Mouse (Mus musculus) myocyte (in vitro differentiated cells): ENCODE results near the gene Mcm10. TPM values are rescaled to one million over a fixed set of nuclear protein-coding genes. Genes with fewer than 3 reads are reported as not detected.

Experiments
- H3K27me3 ChIP-seq: one replicate; pipeline ENCODE4 v1.6.1; 2011; ENCODE audit not compliant: control insufficient read depth, insufficient read depth, insufficient read length
- H3K36me3 ChIP-seq: one replicate; pipeline ENCODE4 v1.6.1; 2011; ENCODE audit not compliant: control insufficient read depth, insufficient read depth
- H3K4me2 ChIP-seq: one replicate; pipeline ENCODE4 v1.6.1; 2011; ENCODE audit warnings: low read depth, control low read depth
- H3K4me3 ChIP-seq: one replicate; pipeline ENCODE4 v1.5.1; 2011; ENCODE audit warnings: mild to moderate bottlenecking, control low read depth, moderate library complexity
- H3K79me2 ChIP-seq: one replicate; pipeline ENCODE4 v1.6.1; 2011; ENCODE audit not compliant: control insufficient read depth, insufficient read depth
- H3ac ChIP-seq: one replicate; pipeline ENCODE4 v1.6.1; 2011; ENCODE audit not compliant: control insufficient read depth, insufficient read length
- CEBPB ChIP-seq: IDR thresholded peaks from 2 replicates; pipeline ENCODE4 v1.6.1; 2011; ENCODE audit warnings: mild to moderate bottlenecking, moderate library complexity; ENCODE audit not compliant: poor library complexity, insufficient read depth, severe bottlenecking
- E2F4 ChIP-seq: IDR thresholded peaks from one replicate; pipeline ENCODE4 v1.6.1; 2011; ENCODE audit warnings: mild to moderate bottlenecking, control low read depth, moderate library complexity; ENCODE audit not compliant: insufficient read depth
- MAX ChIP-seq: IDR thresholded peaks from one replicate; pipeline ENCODE4 v1.6.1; 2011; ENCODE audit warnings: low read depth, mild to moderate bottlenecking, control low read depth
- MYOD1 ChIP-seq, 3 experiments: IDR thresholded peaks; one replicate each; pipeline ENCODE4 v1.6.1; 2011; ENCODE audit warnings: control low read depth in 2 of 3, low read depth in 2 of 3, mild to moderate bottlenecking in 2 of 3, moderate library complexity in 1 of 3; ENCODE audit not compliant: insufficient read length in 2 of 3, control insufficient read depth in 1 of 3
- MYOG ChIP-seq, 3 experiments: IDR thresholded peaks; one replicate each; pipeline ENCODE4 v1.6.1; 2011; ENCODE audit warnings: control low read depth in 2 of 3, low read depth in 2 of 3, mild to moderate bottlenecking in 2 of 3; ENCODE audit not compliant: insufficient read length in 2 of 3, control insufficient read depth in 1 of 3, insufficient read depth in 1 of 3
- POLR2A ChIP-seq: IDR thresholded peaks from one replicate; pipeline ENCODE4 v1.6.1; 2011; ENCODE audit warnings: low read depth, mild to moderate bottlenecking, control low read depth, moderate library complexity; ENCODE audit not compliant: insufficient read length
- POLR2AphosphoS2 ChIP-seq: IDR thresholded peaks from one replicate; pipeline ENCODE4 v1.6.1; 2011; ENCODE audit warnings: low read depth, control low read depth; ENCODE audit not compliant: insufficient read length
- REST ChIP-seq: IDR thresholded peaks from one replicate; pipeline ENCODE4 v1.6.1; 2011; ENCODE audit warnings: mild to moderate bottlenecking, control low read depth, moderate library complexity; ENCODE audit not compliant: insufficient read depth, insufficient read length
- SRF ChIP-seq: IDR thresholded peaks from one replicate; pipeline ENCODE4 v1.6.1; 2011; ENCODE audit warnings: low read depth; ENCODE audit not compliant: control insufficient read depth, insufficient read length
- TCF12 ChIP-seq: IDR thresholded peaks from one replicate; pipeline ENCODE4 v1.6.1; 2011; ENCODE audit warnings: mild to moderate bottlenecking, control low read depth; ENCODE audit not compliant: poor library complexity, insufficient read depth, severe bottlenecking
- TCF3 ChIP-seq: IDR thresholded peaks from one replicate; pipeline ENCODE4 v1.6.1; 2011; ENCODE audit warnings: low read depth, control low read depth; ENCODE audit not compliant: insufficient read length
- USF1 ChIP-seq: IDR thresholded peaks from one replicate; pipeline ENCODE4 v1.6.1; 2011; ENCODE audit warnings: low read depth, mild to moderate bottlenecking, control low read depth, moderate library complexity
- polyA plus RNA-seq: library from polyadenylated mRNA; unstranded; fragments of >200 nt; fragmentation: generic; extraction: Trizol; gene quantifications from one replicate; pipeline ENCODE4 v1.2.1, GENCODE M21; 2012; ENCODE audit warnings: missing spikeins

Gene Mcm10
- polyA plus RNA-seq, 1 experiment: 4.2 TPM

- Histone ChIP-seq H3K4me2 (no peak overlapping the region), H3K79me2 (no peaks in the 10 kb centered on the region), H3K36me3 (peaks cover 3% of the 10 kb centered on the region), H3K27me3 (no peaks in the 10 kb centered on the region), H3ac (no peak overlapping the region), H3K4me3 (no peak overlapping the region)
- TF ChIP-seq E2F4 (no peak), POLR2AphosphoS2 (no peak), USF1 (no peak), CEBPB (no peak)
These were observed 23.7 kb downstream of the Mcm10 start for GRCm38 (mm10) chr2:4988826-4989424.

DNA sequence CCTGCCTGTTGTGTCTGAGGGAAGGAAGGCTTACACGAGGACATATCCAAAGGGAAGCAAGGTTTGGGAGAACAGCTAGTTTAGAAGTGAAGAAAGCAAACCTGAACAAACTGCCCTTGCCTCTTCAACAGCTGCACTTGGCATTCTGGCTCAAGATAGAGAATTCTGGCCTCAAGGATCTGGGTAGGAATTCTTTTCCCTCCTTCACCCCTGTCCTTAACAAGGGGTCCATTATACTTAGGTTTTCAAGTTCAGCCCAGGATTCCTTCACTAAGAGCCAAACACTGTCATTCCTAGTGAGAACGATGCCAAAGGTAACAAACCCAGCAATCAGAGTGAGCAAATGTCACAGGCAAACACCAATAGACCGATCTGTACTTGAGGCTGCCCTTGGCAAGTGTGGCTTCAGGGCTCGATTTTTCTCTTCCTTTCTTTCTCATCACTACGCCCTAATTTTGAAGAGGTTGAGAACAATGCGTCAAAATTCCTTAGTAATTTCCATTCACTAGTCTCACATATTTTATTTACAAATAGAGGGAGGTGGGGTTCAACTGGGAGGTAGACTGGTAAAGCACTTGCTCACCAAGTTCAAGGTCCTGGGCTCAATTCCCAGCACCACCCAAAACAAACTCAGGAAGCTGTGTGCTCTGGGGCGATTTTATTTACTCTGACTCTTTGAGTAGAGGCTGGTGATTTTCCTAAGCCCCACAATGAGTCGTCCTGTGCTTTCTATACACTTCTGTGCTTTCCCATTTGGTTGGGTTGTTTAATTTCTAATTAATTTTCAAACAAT is 25.0 kb downstream of the Mcm10 start:
- Histone ChIP-seq H3K27me3 (no peaks in the 10 kb centered on the region), H3K4me3 (no peak overlapping the region), H3K79me2 (no peaks in the 10 kb centered on the region), H3ac (no peak overlapping the region), H3K4me2 (no peak overlapping the region), H3K36me3 (peaks cover 2% of the 10 kb centered on the region)
- TF ChIP-seq MAX: no peak
- no peak for TF ChIP-seq USF1
- no peak for TF ChIP-seq MYOG (IDR thresholded peaks at IDR 0.05; ENCODE audit: control insufficient read depth in 1 of 3, insufficient read depth in 1 of 3, insufficient read length in 2 of 3, low read depth in 2 of 3)
- no peak for TF ChIP-seq REST
- no peak for TF ChIP-seq SRF
- no peak for TF ChIP-seq E2F4
- no peak for TF ChIP-seq POLR2A
- TF ChIP-seq POLR2AphosphoS2: no peak
- no peak for TF ChIP-seq TCF3
- TF ChIP-seq TCF12: no peak
- no peak for TF ChIP-seq MYOD1 (IDR thresholded peaks at IDR 0.05; ENCODE audit: control insufficient read depth in 1 of 3, insufficient read length in 2 of 3, low read depth in 2 of 3)
- TF ChIP-seq CEBPB: no peak

DNA sequence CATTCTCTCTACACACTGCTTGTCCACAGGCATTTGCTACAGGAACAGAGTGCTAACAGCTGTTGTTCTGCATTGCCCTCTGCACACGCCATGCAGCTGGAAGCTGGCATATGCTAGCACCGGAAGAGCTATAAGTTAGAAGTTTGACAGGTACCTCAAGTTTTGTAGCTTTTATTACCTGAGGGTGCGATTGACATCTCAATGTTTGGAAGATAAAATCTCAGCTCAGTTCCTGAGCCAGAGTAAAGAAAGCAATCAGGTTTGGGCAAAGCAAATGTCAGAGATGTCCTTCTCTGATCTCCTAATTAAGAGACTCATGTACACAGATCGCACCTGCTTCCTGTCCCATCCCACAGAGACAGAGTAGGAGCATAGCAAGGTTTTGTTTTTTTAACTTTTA is 25.8 kb downstream of the Mcm10 start:
- no peak overlapping the region for H3K4me3 ChIP-seq
- TF ChIP-seq POLR2A (no peak), REST (no peak), CEBPB (no peak), USF1 (no peak), E2F4 (no peak), MYOD1 (IDR thresholded peaks at IDR 0.05; ENCODE audit: control insufficient read depth in 1 of 3, insufficient read length in 2 of 3, low read depth in 2 of 3) (no peak), TCF3 (no peak), MAX (no peak)
- no peak overlapping the region for H3K4me2 ChIP-seq
- H3ac ChIP-seq: no peak overlapping the region
- H3K79me2 ChIP-seq: no peaks in the 10 kb centered on the region
- no peaks in the 10 kb centered on the region for H3K36me3 ChIP-seq
- H3K27me3 ChIP-seq: no peaks in the 10 kb centered on the region

GRCm38 (mm10) chr2:4985000-4985399 is 27.6 kb downstream of the Mcm10 start:
- H3K79me2 ChIP-seq: no peaks in the 10 kb centered on the region
- no peak overlapping the region for H3ac ChIP-seq
- no peak for TF ChIP-seq MYOD1 (IDR thresholded peaks at IDR 0.05; ENCODE audit: control insufficient read depth in 1 of 3, insufficient read length in 2 of 3, low read depth in 2 of 3)
- no peak for TF ChIP-seq POLR2A
- TF ChIP-seq E2F4: no peak
- TF ChIP-seq CEBPB: no peak
- TF ChIP-seq TCF12: no peak
- TF ChIP-seq TCF3: no peak
- no peaks in the 10 kb centered on the region for H3K36me3 ChIP-seq
- H3K4me3 ChIP-seq: no peak overlapping the region
- no peaks in the 10 kb centered on the region for H3K27me3 ChIP-seq
- H3K4me2 ChIP-seq: no peak overlapping the region

DNA sequence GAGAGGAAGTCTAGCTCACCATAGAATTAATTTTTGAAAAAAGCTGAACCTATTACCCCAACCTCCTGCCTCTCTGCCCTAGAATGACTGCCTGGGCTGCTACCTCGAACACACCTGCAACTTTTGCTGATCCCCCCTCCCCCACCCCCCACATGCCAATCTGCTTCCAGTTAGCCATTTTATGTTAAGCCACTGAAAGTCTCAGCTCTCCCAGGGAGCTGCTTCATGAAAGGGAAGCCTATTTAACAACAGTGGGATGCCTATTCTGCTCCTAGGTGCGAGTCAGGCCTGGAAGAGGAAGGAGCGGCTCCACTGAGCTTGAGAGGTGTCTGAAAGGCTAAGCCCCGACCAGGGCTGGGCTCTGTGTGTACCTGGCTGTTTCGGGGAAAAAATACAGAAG is 28.6 kb downstream of the Mcm10 start:
- no peaks in the 10 kb centered on the region for H3K36me3 ChIP-seq
- no peaks in the 10 kb centered on the region for H3K79me2 ChIP-seq
- no peak overlapping the region for H3K4me2 ChIP-seq
- TF ChIP-seq POLR2A (no peak), USF1 (no peak), POLR2AphosphoS2 (no peak), TCF12 (no peak), REST (no peak), E2F4 (no peak), MAX (no peak), TCF3 (no peak), MYOG (IDR thresholded peaks at IDR 0.05; ENCODE audit: control insufficient read depth in 1 of 3, insufficient read depth in 1 of 3, insufficient read length in 2 of 3, low read depth in 2 of 3) (no peak), CEBPB (no peak), MYOD1 (IDR thresholded peaks at IDR 0.05; ENCODE audit: control insufficient read depth in 1 of 3, insufficient read length in 2 of 3, low read depth in 2 of 3) (no peak)
- no peak overlapping the region for H3K4me3 ChIP-seq
- H3ac ChIP-seq: no peak overlapping the region
- no peaks in the 10 kb centered on the region for H3K27me3 ChIP-seq
